Mouse (Mus musculus): Measurements from ENCODE around the gene Syne3. TPM values are rescaled to one million over a fixed set of nuclear protein-coding genes. Genes with fewer than 3 reads are reported as not detected.

Syne3 gene
- polyA plus RNA-seq, 1 experiment from 2014 or later, result 0.74 TPM

DNA sequence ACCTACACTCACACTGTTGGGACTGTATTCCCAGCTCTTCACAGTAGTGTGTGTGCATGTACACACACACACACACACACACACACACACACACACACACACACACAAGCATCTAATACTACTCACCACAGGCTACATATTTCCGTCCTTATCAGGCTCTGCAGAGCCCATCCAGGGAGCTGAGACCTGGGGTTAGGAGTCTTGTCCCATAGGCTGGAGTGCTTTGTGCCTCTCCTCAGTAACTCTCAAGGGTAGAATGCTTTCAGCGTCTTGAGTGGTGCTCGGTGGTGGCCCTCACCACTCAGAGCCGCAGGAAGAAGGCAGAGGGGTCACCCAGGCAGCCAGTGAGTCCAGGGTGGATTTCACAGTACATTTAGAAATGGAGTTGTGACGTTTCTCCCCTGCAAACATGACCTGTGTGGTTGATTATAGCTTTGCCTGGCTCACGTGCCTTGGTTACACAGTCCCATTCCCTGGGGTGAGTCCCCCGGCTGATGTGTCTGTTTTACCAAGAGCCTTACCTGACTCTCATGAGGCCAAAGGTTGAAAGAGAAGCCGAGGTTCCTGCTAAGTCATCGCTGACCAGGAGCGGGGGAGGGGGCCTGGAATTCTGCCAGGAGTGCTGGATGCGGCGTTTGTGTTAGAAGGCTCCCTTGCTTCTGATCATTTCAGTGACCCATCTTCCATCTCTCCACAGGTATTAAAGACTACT, 30.1 kb upstream of the Syne3 start:
- Histone ChIP-seq H3K27ac (ENCODE audit: low read length) (no peak overlapping the region), H3K4me2 (ENCODE audit: low read depth, low read length) (no peak overlapping the region), H3K4me1 (replicated peaks; ENCODE audit: control insufficient read depth, insufficient read depth, low read length) (peaks cover 11% of the 10 kb centered on the region), H3K9ac (ENCODE audit: low read length) (0 out of 2 replicates have a peak overlapping the region, but pooled peaks have one; percentile 22), H3K4me3 (ENCODE audit: low read length) (no peak overlapping the region), H3K9me3 (ENCODE audit: control insufficient read depth, low read length) (no peaks in the 10 kb centered on the region), H3K27me3 (ENCODE audit: control insufficient read depth, insufficient read depth, low read depth, low read length) (no peaks in the 10 kb centered on the region), H3K36me3 (ENCODE audit: control insufficient read depth, insufficient read depth, low read length) (peaks cover 23% of the 10 kb centered on the region)
- WGBS, result 29% methylated on average over 12 of the region's 12 CpGs
- ATAC-seq (ENCODE audit: low read depth), result peak; percentile 70

DNA sequence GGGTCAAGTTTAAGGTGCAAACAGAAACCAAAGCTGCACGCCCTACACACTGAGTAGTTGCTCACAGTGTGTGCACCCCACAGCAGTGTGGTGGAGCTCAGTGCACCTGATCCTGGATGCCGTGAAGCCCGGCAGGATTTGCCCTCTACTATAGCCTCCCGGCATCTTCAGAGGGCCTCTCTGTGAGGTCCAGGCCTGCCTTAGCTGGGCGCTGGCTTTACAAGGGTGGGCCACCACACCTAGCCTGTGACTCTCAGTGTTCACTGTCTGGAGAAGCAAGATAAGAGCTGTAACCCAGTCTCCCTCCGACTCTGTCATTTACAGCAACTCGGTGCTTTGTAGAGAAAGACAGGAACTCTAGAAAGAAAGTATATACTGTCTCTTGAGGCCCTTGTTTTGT, 29.3 kb upstream of the Syne3 start:
- ATAC-seq (ENCODE audit: low read depth), result no peak
- Histone ChIP-seq H3K4me3 (ENCODE audit: low read length) (no peak overlapping the region), H3K27ac (ENCODE audit: low read length) (no peak overlapping the region), H3K9me3 (ENCODE audit: control insufficient read depth, low read length) (no peaks in the 10 kb centered on the region), H3K36me3 (ENCODE audit: control insufficient read depth, insufficient read depth, low read length) (peaks cover 23% of the 10 kb centered on the region), H3K27me3 (ENCODE audit: control insufficient read depth, insufficient read depth, low read depth, low read length) (no peaks in the 10 kb centered on the region), H3K4me1 (replicated peaks; ENCODE audit: control insufficient read depth, insufficient read depth, low read length) (peaks cover 15% of the 10 kb centered on the region), H3K4me2 (ENCODE audit: low read depth, low read length) (no peak overlapping the region), H3K9ac (ENCODE audit: low read length) (no peak overlapping the region)
- 42% methylated on average over 7 of the region's 7 CpGs for WGBS

DNA sequence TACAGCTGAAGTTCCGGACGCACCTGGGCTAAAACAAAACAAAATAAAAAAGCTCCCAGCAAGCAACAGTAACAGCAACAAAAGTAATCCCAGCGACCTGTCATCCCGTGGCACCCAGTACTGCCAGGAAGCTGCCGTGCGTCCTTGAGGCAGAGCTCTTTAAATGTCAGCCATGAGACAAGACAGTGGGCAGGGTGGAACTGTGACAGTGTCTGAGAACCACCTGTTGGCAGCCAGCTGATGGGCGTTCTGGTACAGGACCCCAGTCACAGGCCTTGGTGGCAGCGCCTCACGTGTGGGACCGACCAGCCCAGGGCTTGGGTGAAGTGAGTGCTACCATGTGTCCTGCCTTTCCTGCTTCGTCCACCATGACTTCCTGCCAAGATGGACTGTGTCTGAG, 28.6 kb upstream of the Syne3 start:
- Histone ChIP-seq H3K36me3 (ENCODE audit: control insufficient read depth, insufficient read depth, low read length) (peaks cover 23% of the 10 kb centered on the region), H3K9ac (ENCODE audit: low read length) (no peak overlapping the region), H3K27me3 (ENCODE audit: control insufficient read depth, insufficient read depth, low read depth, low read length) (no peaks in the 10 kb centered on the region), H3K4me1 (replicated peaks; ENCODE audit: control insufficient read depth, insufficient read depth, low read length) (peaks cover 22% of the 10 kb centered on the region), H3K27ac (ENCODE audit: low read length) (no peak overlapping the region), H3K4me2 (ENCODE audit: low read depth, low read length) (no peak overlapping the region), H3K4me3 (ENCODE audit: low read length) (no peak overlapping the region), H3K9me3 (ENCODE audit: control insufficient read depth, low read length) (no peaks in the 10 kb centered on the region)
- no peak for ATAC-seq (ENCODE audit: low read depth)
- 72% methylated on average over 11 of the region's 11 CpGs for WGBS

DNA sequence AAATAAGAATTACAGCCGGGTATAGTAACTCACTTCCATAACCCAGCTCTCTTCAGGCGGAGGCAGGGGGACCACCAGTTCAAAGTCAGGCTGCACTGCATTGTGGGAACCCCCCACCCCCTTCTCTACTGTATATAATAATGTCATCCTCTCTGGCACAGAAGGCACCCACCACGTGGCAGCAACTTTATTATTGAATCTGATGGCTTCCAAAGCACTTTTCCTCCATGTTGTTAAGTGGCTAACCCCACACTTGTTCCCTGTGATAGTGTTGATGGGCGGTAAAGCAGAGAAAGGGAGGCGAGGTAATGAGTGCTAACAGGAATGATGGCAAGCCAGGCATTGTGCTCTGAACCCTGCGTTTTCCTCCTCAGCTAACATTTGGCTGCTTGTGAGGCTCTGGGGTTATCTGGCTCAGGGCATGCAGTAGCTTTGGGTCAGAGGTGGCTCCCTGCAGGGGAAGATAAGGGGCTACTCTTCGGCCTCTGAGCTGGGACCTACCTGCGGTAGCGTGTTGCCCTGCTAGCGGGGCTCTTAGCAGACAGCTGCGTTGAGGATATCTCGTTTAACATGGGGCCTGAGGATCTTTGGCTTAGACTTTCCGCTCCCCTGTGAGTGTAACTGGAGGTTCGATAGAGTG, 24.6 kb upstream of the Syne3 start:
- H3K4me2 ChIP-seq (ENCODE audit: low read depth, low read length), result peak overlapping the region; percentile 85
- no peak for ATAC-seq (ENCODE audit: low read depth)
- peak overlapping the region; percentile 77 for H3K4me3 ChIP-seq (ENCODE audit: low read length)
- H3K27ac ChIP-seq (ENCODE audit: low read length), result no peak overlapping the region
- peak overlapping the region; percentile 87; the same call in 1 of the 2 replicates for H3K9ac ChIP-seq (ENCODE audit: low read length)
- H3K4me1 ChIP-seq (replicated peaks; ENCODE audit: control insufficient read depth, insufficient read depth, low read length), result peaks cover 24% of the 10 kb centered on the region
- H3K9me3 ChIP-seq (ENCODE audit: control insufficient read depth, low read length), result no peaks in the 10 kb centered on the region
- peaks cover 7% of the 10 kb centered on the region; the same call in 1 of the 2 replicates for H3K36me3 ChIP-seq (ENCODE audit: control insufficient read depth, insufficient read depth, low read length)
- H3K27me3 ChIP-seq (ENCODE audit: control insufficient read depth, insufficient read depth, low read depth, low read length), result no peaks in the 10 kb centered on the region
- WGBS, result 46% methylated on average over 14 of the region's 14 CpGs

DNA sequence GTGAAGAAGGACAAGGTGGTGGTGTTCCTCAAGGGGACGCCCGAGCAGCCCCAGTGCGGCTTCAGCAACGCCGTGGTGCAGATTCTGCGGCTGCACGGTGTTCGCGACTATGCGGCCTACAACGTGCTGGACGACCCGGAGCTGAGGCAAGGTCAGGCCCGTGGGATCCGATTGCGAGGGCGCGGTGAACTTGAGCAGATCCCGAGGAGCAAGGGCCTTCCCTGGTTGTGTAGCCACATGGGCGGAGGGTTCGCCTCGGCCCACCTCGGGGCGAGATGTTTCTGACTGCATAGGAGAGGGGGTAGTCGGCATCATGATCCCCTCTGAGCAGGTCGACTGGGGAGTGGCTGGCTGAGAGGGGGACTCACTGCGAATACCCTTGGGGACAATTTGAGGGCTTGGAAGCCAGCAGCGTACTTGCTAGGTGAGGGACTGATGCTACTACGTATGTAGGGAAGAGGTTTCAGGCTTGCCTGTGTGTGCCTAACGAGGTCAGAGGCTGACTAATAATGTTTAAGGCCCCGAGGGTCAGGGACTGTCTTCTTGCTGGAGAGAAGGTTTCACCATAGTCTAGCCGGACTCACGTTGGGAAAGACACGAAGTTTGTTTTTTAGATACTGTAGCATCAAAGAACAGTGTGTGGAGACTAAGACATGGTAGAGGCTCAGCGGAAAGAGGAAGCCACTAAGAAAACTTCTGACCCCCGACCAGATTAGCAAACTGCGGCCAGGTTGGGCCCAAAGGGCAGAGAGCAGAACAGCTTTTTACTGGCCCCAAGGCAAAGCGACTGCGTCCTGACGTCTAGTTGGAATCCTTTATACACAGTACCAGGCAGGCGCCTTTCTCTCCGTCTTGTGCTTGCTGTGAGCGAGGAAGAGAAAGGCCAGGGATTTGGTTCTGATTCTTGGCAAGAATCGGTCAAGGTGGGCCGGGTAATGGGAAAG, 23.5 kb upstream of the Syne3 start:
- Histone ChIP-seq H3K4me3 (ENCODE audit: low read length) (peak overlapping the region; percentile 77), H3K27me3 (ENCODE audit: control insufficient read depth, insufficient read depth, low read depth, low read length) (no peaks in the 10 kb centered on the region), H3K9me3 (ENCODE audit: control insufficient read depth, low read length) (no peaks in the 10 kb centered on the region), H3K4me1 (replicated peaks; ENCODE audit: control insufficient read depth, insufficient read depth, low read length) (peaks cover 19% of the 10 kb centered on the region), H3K4me2 (ENCODE audit: low read depth, low read length) (peak overlapping the region; percentile 85), H3K9ac (ENCODE audit: low read length) (peak overlapping the region; percentile 87), H3K36me3 (ENCODE audit: control insufficient read depth, insufficient read depth, low read length) (peaks cover 7% of the 10 kb centered on the region; the same call in 1 of the 2 replicates), H3K27ac (ENCODE audit: low read length) (peak overlapping the region; percentile 70)
- peak; percentile 40 for ATAC-seq (ENCODE audit: low read depth)
- WGBS, result 2% methylated on average over 45 of the region's 45 CpGs

DNA sequence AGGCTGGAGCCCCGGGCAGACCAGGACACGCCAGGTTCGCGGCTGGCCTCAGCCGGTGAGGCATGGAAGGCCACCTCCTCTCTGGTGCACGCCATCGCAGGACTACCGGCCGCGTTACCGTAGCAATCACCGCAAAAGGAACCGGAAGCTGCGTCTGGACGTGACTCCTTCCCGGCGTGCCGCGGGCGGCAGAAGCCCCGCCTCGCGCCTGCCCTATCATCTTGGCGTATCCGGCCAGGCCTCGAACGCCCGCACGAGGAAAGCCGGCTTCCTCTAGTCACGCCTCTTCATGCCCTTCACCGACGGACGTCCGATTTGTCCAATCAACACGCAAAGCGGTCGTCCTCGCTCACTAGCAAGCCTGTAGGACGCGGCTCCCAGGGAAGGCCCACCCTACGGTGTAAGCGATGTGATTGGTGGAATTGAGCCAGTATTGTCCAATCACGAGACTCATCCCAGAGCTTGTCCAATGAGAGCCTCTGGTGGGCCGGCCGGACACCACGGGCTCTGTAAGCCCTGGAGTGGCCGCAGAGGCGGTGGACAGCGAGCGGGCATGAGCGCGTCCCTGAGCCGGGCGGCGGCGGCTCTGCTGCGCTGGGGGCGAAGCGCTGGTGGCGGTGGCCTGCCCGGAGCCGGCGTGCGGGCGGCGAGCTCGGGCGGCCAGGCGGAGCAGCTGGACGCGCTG, 22.7 kb upstream of the Syne3 start, which contains the start of gene Glrx5:
Glrx5 (plus strand) TSS at position 542 of the 685 bp plus-strand sequence.
- WGBS, result under 1% methylated on average over 64 of the region's 72 CpGs
- Histone ChIP-seq H3K4me3 (ENCODE audit: low read length) (peak within 1 kb of the TSS; percentile 77), H3K9me3 (ENCODE audit: control insufficient read depth, low read length) (no peaks in the 10 kb centered on the region), H3K9ac (ENCODE audit: low read length) (peak within 1 kb of the TSS; percentile 87), H3K27me3 (ENCODE audit: control insufficient read depth, insufficient read depth, low read depth, low read length) (no peaks in the 10 kb centered on the region), H3K4me1 (replicated peaks; ENCODE audit: control insufficient read depth, insufficient read depth, low read length) (peaks cover 19% of the 10 kb centered on the region), H3K27ac (ENCODE audit: low read length) (peak within 1 kb of the TSS; percentile 70), H3K4me2 (ENCODE audit: low read depth, low read length) (peak within 1 kb of the TSS; percentile 89), H3K36me3 (ENCODE audit: control insufficient read depth, insufficient read depth, low read length) (peaks cover 7% of the 10 kb centered on the region; the same call in 1 of the 2 replicates)
- peak; percentile 99 for ATAC-seq (ENCODE audit: low read depth)

DNA sequence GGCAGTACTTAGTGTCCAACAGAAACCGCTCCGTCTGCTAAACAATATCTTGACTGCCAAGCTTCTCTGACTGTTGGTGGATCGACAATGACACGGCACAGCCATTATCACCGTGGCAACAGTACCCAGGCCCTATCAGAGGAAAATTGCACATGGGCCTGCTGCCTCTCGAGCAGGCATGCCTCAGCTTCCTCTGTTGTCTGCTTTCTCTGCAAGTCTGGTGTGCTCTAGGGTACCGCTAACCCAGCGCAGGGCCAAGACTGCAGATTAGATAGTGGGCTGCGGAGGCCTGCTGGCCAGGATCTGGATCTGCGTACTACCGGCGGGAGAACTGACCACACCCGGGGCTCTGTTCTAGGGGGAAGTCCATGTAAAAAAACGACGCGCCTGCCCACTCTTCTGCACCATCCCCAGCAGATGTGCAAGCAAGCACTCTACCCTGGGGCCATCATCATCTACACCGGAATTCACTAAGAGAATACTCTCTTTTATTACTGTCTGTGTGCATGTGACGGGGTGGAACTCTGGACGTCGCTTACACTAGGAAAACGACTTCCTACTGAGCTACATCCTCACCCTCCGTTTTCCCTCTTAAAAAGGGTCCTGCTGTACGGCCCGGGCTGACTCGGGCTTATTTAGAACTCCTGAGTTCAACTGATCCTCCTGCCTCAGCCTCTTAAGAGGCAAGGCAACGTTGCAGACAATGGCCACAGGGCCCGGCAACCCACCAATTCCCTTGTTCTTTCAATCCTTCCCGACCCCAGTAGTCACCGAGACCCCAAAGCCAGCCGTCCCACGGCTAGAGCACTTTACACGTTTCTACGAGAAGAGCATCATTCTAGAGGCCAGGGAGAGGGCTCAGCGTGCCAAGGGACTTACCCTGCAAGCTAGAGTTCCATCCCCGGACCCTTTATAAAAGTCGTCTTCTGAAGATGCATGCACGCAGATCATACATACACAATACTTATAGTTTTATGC, 21.8 kb upstream of the Syne3 start:
- H3K9ac ChIP-seq (ENCODE audit: low read length), result peak overlapping the region; percentile 79
- H3K4me3 ChIP-seq (ENCODE audit: low read length), result peak overlapping the region; percentile 77
- peak overlapping the region; percentile 89 for H3K4me2 ChIP-seq (ENCODE audit: low read depth, low read length)
- peaks cover 7% of the 10 kb centered on the region; the same call in 1 of the 2 replicates for H3K36me3 ChIP-seq (ENCODE audit: control insufficient read depth, insufficient read depth, low read length)
- H3K4me1 ChIP-seq (replicated peaks; ENCODE audit: control insufficient read depth, insufficient read depth, low read length), result peaks cover 19% of the 10 kb centered on the region
- WGBS, result 5% methylated on average over 37 of the region's 37 CpGs
- H3K27me3 ChIP-seq (ENCODE audit: control insufficient read depth, insufficient read depth, low read depth, low read length), result no peaks in the 10 kb centered on the region
- no peaks in the 10 kb centered on the region for H3K9me3 ChIP-seq (ENCODE audit: control insufficient read depth, low read length)
- no peak for ATAC-seq (ENCODE audit: low read depth)
- H3K27ac ChIP-seq (ENCODE audit: low read length), result peak overlapping the region; percentile 33; the same call in 1 of the 2 replicates

DNA sequence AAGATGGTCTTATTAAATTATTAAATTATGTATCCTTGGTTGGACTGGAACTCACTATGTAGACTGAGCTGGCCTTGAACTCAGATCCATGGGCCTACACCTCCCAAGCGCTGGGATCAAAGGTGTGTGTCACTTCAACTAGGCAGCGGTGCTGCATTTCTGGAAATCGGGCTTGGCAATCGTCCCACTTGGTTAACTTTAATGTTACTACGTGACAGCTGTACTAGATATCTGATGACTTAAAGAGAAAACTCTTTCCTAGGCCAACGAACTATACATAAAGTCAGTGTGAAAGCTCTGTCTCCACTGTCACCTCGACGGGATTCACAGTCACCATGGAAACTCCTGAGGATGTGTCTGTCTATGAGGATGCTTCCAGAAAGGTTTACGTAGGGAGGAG, 20.3 kb upstream of the Syne3 start:
- Histone ChIP-seq H3K4me1 (replicated peaks; ENCODE audit: control insufficient read depth, insufficient read depth, low read length) (peaks cover 19% of the 10 kb centered on the region), H3K9ac (ENCODE audit: low read length) (no peak overlapping the region), H3K4me2 (ENCODE audit: low read depth, low read length) (no peak overlapping the region), H3K9me3 (ENCODE audit: control insufficient read depth, low read length) (no peaks in the 10 kb centered on the region), H3K27ac (ENCODE audit: low read length) (no peak overlapping the region), H3K4me3 (ENCODE audit: low read length) (no peak overlapping the region), H3K27me3 (ENCODE audit: control insufficient read depth, insufficient read depth, low read depth, low read length) (no peaks in the 10 kb centered on the region), H3K36me3 (ENCODE audit: control insufficient read depth, insufficient read depth, low read length) (peaks cover 7% of the 10 kb centered on the region; the same call in 1 of the 2 replicates)
- ATAC-seq (ENCODE audit: low read depth), result no peak
- 68% methylated on average over 9 of the region's 9 CpGs for WGBS

All from lung, embryonic 16.5 days (tissue).